Mouse (Mus musculus) embryonic facial prominence, embryonic 14.5 days (tissue): ENCODE measurements at regions not wholly inside any gene's neighbourhood (a gene's known extent, or its start where the extent isn't known, plus 50 kb on each side); places are given as distances from the start of the nearest gene placed in this dataset.
A peak's percentile ranks its signal among the peaks of the same experiment; 100 is the strongest.
"Not testable (repeated sequence)": the region's sequence is repeated elsewhere in the genome, so short reads cannot be mapped to it uniquely, and the experiment has no call there.

Experiments
- ATAC-seq: fragments of 200-750 bp; cut with Nextera tagmentation; 2 replicates; pipeline ENCODE4 v1.8.0; 2017; ENCODE audit warnings: low read depth, moderate number of reproducible peaks, moderate TSS enrichment
- DNase-seq: peaks from one replicate; pipeline ENCODE4 v3.0.0-alpha.2; 2015; ENCODE audit warnings: low spot score
- H3K27ac ChIP-seq: fragments of 300-500 bp; sonication (generic); replicated peaks from 2 replicates; pipeline ENCODE4 v1.5.1; 2014; ENCODE audit warnings: low read depth, mild to moderate bottlenecking, low read length, moderate library complexity
- H3K27me3 ChIP-seq: fragments of 300-500 bp; sonication (generic); replicated peaks from 2 replicates; pipeline ENCODE4 v1.6.1; 2014; ENCODE audit warnings: low read length; ENCODE audit not compliant: control insufficient read depth, insufficient read depth
- H3K36me3 ChIP-seq: fragments of 300-500 bp; sonication (generic); 2 replicates; pipeline ENCODE4 v1.6.1; 2014; ENCODE audit warnings: low read length, mixed read lengths; ENCODE audit not compliant: control insufficient read depth, insufficient read depth
- H3K4me1 ChIP-seq: fragments of 300-500 bp; sonication (generic); 2 replicates; pipeline ENCODE4 v1.6.1; 2014; ENCODE audit warnings: antibody characterized with exemption, low read length; ENCODE audit not compliant: control insufficient read depth, insufficient read depth
- H3K4me2 ChIP-seq: fragments of 300-500 bp; sonication (generic); 2 replicates; pipeline ENCODE4 v1.6.1; 2014; ENCODE audit warnings: low read depth, mild to moderate bottlenecking, low read length, moderate library complexity, mixed read lengths
- H3K4me3 ChIP-seq: fragments of 300-500 bp; sonication (generic); 2 replicates; pipeline ENCODE4 v1.5.1; 2014; ENCODE audit warnings: low read depth, mild to moderate bottlenecking, low read length
- H3K9ac ChIP-seq: fragments of 300-500 bp; sonication (generic); 2 replicates; pipeline ENCODE4 v1.6.1; 2014; ENCODE audit warnings: low read depth, mild to moderate bottlenecking, low read length, moderate library complexity, mixed read lengths
- H3K9me3 ChIP-seq: fragments of 300-500 bp; sonication (generic); 2 replicates; pipeline ENCODE4 v1.6.1; 2016; ENCODE audit warnings: low read length; ENCODE audit not compliant: control insufficient read depth
- WGBS: fragments of 180-500 bp; shearing (Covaris S2); extraction: QIAGEN DNeasy Blood & Tissue Kit; methylation state at CpG from one replicate; pipeline ENCODE4 v1.1.7; 2014; 5-methylcytosine and 5-hydroxymethylcytosine counted together

GRCm38 (mm10) chr15:23536691-23537090, 987.9 kb downstream of the Cdh18 start:
- H3K36me3 ChIP-seq, result no peaks in the 10 kb centered on the region
- no peaks in the 10 kb centered on the region for H3K9me3 ChIP-seq
- H3K4me2 ChIP-seq, result no peak overlapping the region
- H3K4me1 ChIP-seq, result no peaks in the 10 kb centered on the region
- WGBS, result 70% methylated on average over 3 of the region's 3 CpGs
- no peak overlapping the region for H3K27ac ChIP-seq
- no peak overlapping the region for H3K4me3 ChIP-seq
- no peak overlapping the region for H3K9ac ChIP-seq
- DNase-seq (no peak), ATAC-seq (no peak; the same call in 1 of the 2 replicates)
- H3K27me3 ChIP-seq, result no peaks in the 10 kb centered on the region

- H3K36me3 ChIP-seq, result no peaks in the 10 kb centered on the region
- no peak overlapping the region for H3K9ac ChIP-seq
- no peak overlapping the region for H3K4me3 ChIP-seq
- no peaks in the 10 kb centered on the region for H3K27me3 ChIP-seq
- no peaks in the 10 kb centered on the region for H3K4me1 ChIP-seq
- ATAC-seq (peak; percentile 83; the same call in 1 of the 2 replicates), DNase-seq (peak; percentile 1)
- WGBS, result 49% methylated on average over 3 of the region's 3 CpGs
- H3K4me2 ChIP-seq, result no peak overlapping the region
- no peaks in the 10 kb centered on the region for H3K9me3 ChIP-seq
- H3K27ac ChIP-seq, result no peak overlapping the region
These were observed 988.6 kb downstream of the Cdh18 start for GRCm38 (mm10) chr15:23537449-23537848.

- ATAC-seq (no peak), DNase-seq (peak; percentile 2)
- Histone ChIP-seq H3K36me3 (no peaks in the 10 kb centered on the region), H3K9me3 (no peaks in the 10 kb centered on the region), H3K9ac (no peak overlapping the region), H3K27me3 (no peaks in the 10 kb centered on the region), H3K27ac (no peak overlapping the region), H3K4me1 (no peaks in the 10 kb centered on the region), H3K4me2 (no peak overlapping the region), H3K4me3 (no peak overlapping the region)
- WGBS, result 69% methylated on average over 3 of the region's 3 CpGs
These were observed 1011.3 kb downstream of the Cdh18 start for GRCm38 (mm10) chr15:23560136-23560535.

- H3K27ac ChIP-seq, result no peak overlapping the region
- no peaks in the 10 kb centered on the region for H3K36me3 ChIP-seq
- DNase-seq, result peak; percentile 34
- no peak overlapping the region for H3K4me2 ChIP-seq
- no peak overlapping the region for H3K9ac ChIP-seq
- H3K4me1 ChIP-seq, result no peaks in the 10 kb centered on the region
- no peaks in the 10 kb centered on the region for H3K9me3 ChIP-seq
- 74% methylated on average over 2 of the region's 2 CpGs for WGBS
- no peak for ATAC-seq
- H3K27me3 ChIP-seq, result no peaks in the 10 kb centered on the region
- H3K4me3 ChIP-seq, result no peak overlapping the region
These were observed 1013.4 kb downstream of the Cdh18 start for GRCm38 (mm10) chr15:23562181-23562580.

GRCm38 (mm10) chr15:23564981-23565380, 1016.2 kb downstream of the Cdh18 start:
- H3K9ac ChIP-seq, result no peak overlapping the region
- no peaks in the 10 kb centered on the region for H3K36me3 ChIP-seq
- H3K27ac ChIP-seq, result no peak overlapping the region
- no peak for DNase-seq
- no peak overlapping the region for H3K4me2 ChIP-seq
- ATAC-seq, result no peak
- no peak overlapping the region for H3K4me3 ChIP-seq
- no peaks in the 10 kb centered on the region for H3K4me1 ChIP-seq
- no peaks in the 10 kb centered on the region for H3K9me3 ChIP-seq
- no peaks in the 10 kb centered on the region for H3K27me3 ChIP-seq

GRCm38 (mm10) chr15:23566886-23567655, 1018.2 kb downstream of the Cdh18 start:
- Histone ChIP-seq H3K27me3 (no peaks in the 10 kb centered on the region), H3K4me2 (no peak overlapping the region), H3K4me3 (no peak overlapping the region), H3K27ac (no peak overlapping the region), H3K36me3 (no peaks in the 10 kb centered on the region), H3K9ac (no peak overlapping the region), H3K9me3 (no peaks in the 10 kb centered on the region), H3K4me1 (no peaks in the 10 kb centered on the region)
- ATAC-seq (no peak), DNase-seq (no peak)
- 70% methylated on average over 3 of the region's 3 CpGs for WGBS

- not testable (repeated sequence) for ATAC-seq, DNase-seq, H3K27me3 ChIP-seq, H3K4me1 ChIP-seq, H3K4me2 ChIP-seq, H3K36me3 ChIP-seq, H3K27ac ChIP-seq, H3K4me3 ChIP-seq, H3K9me3 ChIP-seq, H3K9ac ChIP-seq
- 89% methylated on average over 6 of the region's 6 CpGs for WGBS
These were observed 1019.8 kb downstream of the Cdh18 start for GRCm38 (mm10) chr15:23568651-23569050.

- DNase-seq (peak; percentile 21), ATAC-seq (no peak)
- Histone ChIP-seq H3K4me2 (no peak overlapping the region), H3K4me3 (no peak overlapping the region), H3K27me3 (no peaks in the 10 kb centered on the region), H3K9ac (no peak overlapping the region), H3K4me1 (no peaks in the 10 kb centered on the region), H3K9me3 (no peaks in the 10 kb centered on the region), H3K36me3 (no peaks in the 10 kb centered on the region), H3K27ac (no peak overlapping the region)
- whole genome bisulfite sequencing, result 43% methylated on average over 1 of the region's 1 CpGs
These were observed 1033.1 kb downstream of the Cdh18 start for GRCm38 (mm10) chr15:23581898-23582297.

- no peaks in the 10 kb centered on the region for H3K36me3 ChIP-seq
- 92% methylated on average over 2 of the region's 2 CpGs for WGBS
- no peaks in the 10 kb centered on the region for H3K9me3 ChIP-seq
- DNase-seq, result no peak
- no peaks in the 10 kb centered on the region for H3K27me3 ChIP-seq
- no peak overlapping the region for H3K27ac ChIP-seq
- no peak overlapping the region for H3K9ac ChIP-seq
- no peak overlapping the region for H3K4me2 ChIP-seq
- ATAC-seq, result no peak
- H3K4me3 ChIP-seq, result no peak overlapping the region
- no peaks in the 10 kb centered on the region for H3K4me1 ChIP-seq
These were observed 1041.6 kb downstream of the Cdh18 start for GRCm38 (mm10) chr15:23590451-23590850.
